Mouse (Mus musculus): ENCODE data around the gene Akap17b. TPM values are rescaled to one million over a fixed set of nuclear protein-coding genes. Genes with fewer than 3 reads are reported as not detected.
A peak's percentile ranks its signal among the peaks of the same experiment; 100 is the strongest.

Gene Akap17b
- polyA plus RNA-seq, 1 experiment from 2014 or later = 1.4 TPM

GRCm38 (mm10) chrX:36587304-36588209 is 57.6 kb downstream of the Akap17b start:
- no peaks in the 10 kb centered on the region for H3K4me1 ChIP-seq (replicated peaks)
- no peak overlapping the region for H3K27ac ChIP-seq (ENCODE audit: poor library complexity, severe bottlenecking)
- no peaks in the 10 kb centered on the region for H3K36me3 ChIP-seq
- H3K9me3 ChIP-seq (replicated peaks) = no peaks in the 10 kb centered on the region
- H3K27me3 ChIP-seq (replicated peaks) = no peaks in the 10 kb centered on the region
- H3K4me3 ChIP-seq = no peak overlapping the region
- 66% methylated on average over 8 of the region's 8 CpGs for WGBS
- H3K4me2 ChIP-seq = no peak overlapping the region
- no peak overlapping the region for H3K9ac ChIP-seq
- ATAC-seq (ENCODE audit: insufficient number of reproducible peaks, low FRiP score) = no peak

GRCm38 (mm10) chrX:36586629-36587303 is 58.4 kb downstream of the Akap17b start:
- 70% methylated on average over 1 of the region's 1 CpGs for WGBS

GRCm38 (mm10) chrX:36562079-36562478 is 83.1 kb downstream of the Akap17b start:
- no peak overlapping the region for H3K27ac ChIP-seq (ENCODE audit: poor library complexity, severe bottlenecking)
- WGBS = 22% methylated on average over 3 of the region's 3 CpGs
- no peaks in the 10 kb centered on the region for H3K36me3 ChIP-seq
- no peaks in the 10 kb centered on the region for H3K9me3 ChIP-seq (replicated peaks)
- ATAC-seq (ENCODE audit: insufficient number of reproducible peaks, low FRiP score) = no peak
- H3K27me3 ChIP-seq (replicated peaks) = no peaks in the 10 kb centered on the region
- no peaks in the 10 kb centered on the region for H3K4me1 ChIP-seq (replicated peaks)
- H3K9ac ChIP-seq = no peak overlapping the region
- no peak overlapping the region for H3K4me3 ChIP-seq
- peak overlapping the region; percentile 52 for H3K4me2 ChIP-seq

More at GRCm38 (mm10) chrX:36586629-36587303, 58.4 kb downstream of the Akap17b start:
- no peaks in the 10 kb centered on the region for H3K36me3 ChIP-seq
- no peak overlapping the region for H3K9ac ChIP-seq
- H3K27me3 ChIP-seq (replicated peaks) = no peaks in the 10 kb centered on the region
- no peak overlapping the region for H3K4me3 ChIP-seq
- no peak overlapping the region for H3K27ac ChIP-seq (ENCODE audit: poor library complexity, severe bottlenecking)
- no peak overlapping the region for H3K4me2 ChIP-seq
- H3K9me3 ChIP-seq (replicated peaks) = no peaks in the 10 kb centered on the region
- no peak for ATAC-seq (ENCODE audit: insufficient number of reproducible peaks, low FRiP score)
- no peaks in the 10 kb centered on the region for H3K4me1 ChIP-seq (replicated peaks)

- H3K9ac ChIP-seq = no peak overlapping the region
Measured at GRCm38 (mm10) chrX:36561650-36562049, 83.5 kb downstream of the Akap17b start.

GRCm38 (mm10) chrX:36560170-36560569 is 85.0 kb downstream of the Akap17b start:
- Histone ChIP-seq H3K4me1 (replicated peaks) (no peaks in the 10 kb centered on the region), H3K4me2 (no peak overlapping the region)
- WGBS = 74% methylated on average over 4 of the region's 4 CpGs

More at GRCm38 (mm10) chrX:36561650-36562049, 83.5 kb downstream of the Akap17b start:
- ATAC-seq (ENCODE audit: insufficient number of reproducible peaks, low FRiP score) = no peak
- H3K4me2 ChIP-seq = peak overlapping the region; percentile 52
- H3K27ac ChIP-seq (ENCODE audit: poor library complexity, severe bottlenecking) = no peak overlapping the region
- H3K27me3 ChIP-seq (replicated peaks) = no peaks in the 10 kb centered on the region
- H3K9me3 ChIP-seq (replicated peaks) = no peaks in the 10 kb centered on the region
- H3K36me3 ChIP-seq = no peaks in the 10 kb centered on the region
- H3K4me1 ChIP-seq (replicated peaks) = no peaks in the 10 kb centered on the region
- WGBS = 11% methylated on average over 7 of the region's 7 CpGs
- no peak overlapping the region for H3K4me3 ChIP-seq

More at GRCm38 (mm10) chrX:36560170-36560569, 85.0 kb downstream of the Akap17b start:
- H3K27ac ChIP-seq (ENCODE audit: poor library complexity, severe bottlenecking) = no peak overlapping the region
- H3K9ac ChIP-seq = no peak overlapping the region
- ATAC-seq (ENCODE audit: insufficient number of reproducible peaks, low FRiP score) = no peak
- H3K27me3 ChIP-seq (replicated peaks) = no peaks in the 10 kb centered on the region
- H3K4me3 ChIP-seq = no peak overlapping the region
- no peaks in the 10 kb centered on the region for H3K9me3 ChIP-seq (replicated peaks)
- H3K36me3 ChIP-seq = no peaks in the 10 kb centered on the region

Other genes with a start within 250 kb of the Akap17b start
- gene Gm6268, start 244.1 kb downstream of the Akap17b start, polyA plus RNA-seq (2016; fragmentation: Nextera tagmentation; extraction: Ambion mirVana) = not detected in 2 replicates
- gene Gm14569, start 153.6 kb downstream of the Akap17b start, polyA plus RNA-seq (2016; fragmentation: Nextera tagmentation; extraction: Ambion mirVana) = not detected in 2 replicates
- gene Pgrmc1, start 47.2 kb downstream of the Akap17b start, polyA plus RNA-seq (2016; fragmentation: Nextera tagmentation; extraction: Ambion mirVana) = 144 TPM in 2 replicates
- gene Slc25a43, start 98.3 kb upstream of the Akap17b start, polyA plus RNA-seq (2016; fragmentation: Nextera tagmentation; extraction: Ambion mirVana) = 2.5 and 3.1 TPM in 2 replicates
- gene Slc25a5, start 150.3 kb upstream of the Akap17b start, polyA plus RNA-seq (2016; fragmentation: Nextera tagmentation; extraction: Ambion mirVana) = 989 and 1,024 TPM in 2 replicates
- 116 and 124 TPM in 2 replicates for gene Ube2a, start 228.5 kb upstream of the Akap17b start, polyA plus RNA-seq (2016; fragmentation: Nextera tagmentation; extraction: Ambion mirVana)
- 21.8 and 24.0 TPM in 2 replicates for gene C330007P06Rik, start 228.7 kb upstream of the Akap17b start, polyA plus RNA-seq (2016; fragmentation: Nextera tagmentation; extraction: Ambion mirVana)